Mouse (Mus musculus) brain, embryonic 14.5 days (tissue): ENCODE data around the gene Iqsec3.

Experiments used
- CTCF ChIP-seq: fragments of 200-500 bp; IDR thresholded peaks from 2 replicates; pipeline ENCODE4 v1.5.1; 2012; ENCODE audit warnings: inconsistent platforms, mild to moderate bottlenecking, moderate library complexity, borderline replicate concordance; ENCODE audit not compliant: insufficient read depth, insufficient read length; ENCODE audit errors: extremely low read depth
- POLR2A ChIP-seq: fragments of 200-500 bp; IDR thresholded peaks from 2 replicates; pipeline ENCODE4 v1.6.1; 2012; ENCODE audit warnings: mild to moderate bottlenecking, inconsistent platforms, borderline replicate concordance; ENCODE audit not compliant: poor library complexity, insufficient read depth, insufficient read length, severe bottlenecking; ENCODE audit errors: extremely low read depth

- TF ChIP-seq CTCF = no peak
- no peak for TF ChIP-seq POLR2A
Measured at GRCm38 (mm10) chr6:121510381-121510780, 36.9 kb upstream of the Iqsec3 start.
